Mouse (Mus musculus) embryonic fibroblast, embryonic 13.5 days (primary cell): ENCODE measurements around the gene Tspan12. TPM values are rescaled to one million over a fixed set of nuclear protein-coding genes. Genes with fewer than 3 reads are reported as not detected.

Source experiments
- H3K27ac ChIP-seq: 2 replicates; pipeline ENCODE4 v1.5.1; 2012; ENCODE audit warnings: low read length, control low read depth, inconsistent platforms; ENCODE audit not compliant: insufficient read depth
- H3K4me1 ChIP-seq: 2 replicates; pipeline ENCODE4 v1.6.1; 2011; ENCODE audit warnings: low read length; ENCODE audit not compliant: control insufficient read depth, insufficient read depth
- H3K4me3 ChIP-seq: 2 replicates; pipeline ENCODE4 v1.5.1; 2011; ENCODE audit warnings: mild to moderate bottlenecking, control low read depth, low read length; ENCODE audit not compliant: insufficient read depth
- CTCF ChIP-seq: IDR thresholded peaks from 2 replicates; pipeline ENCODE4 v1.5.1; 2011; ENCODE audit warnings: mild to moderate bottlenecking, control low read depth, low read length, moderate library complexity, borderline replicate concordance; ENCODE audit not compliant: insufficient read depth
- POLR2A ChIP-seq: IDR thresholded peaks from 2 replicates; pipeline ENCODE4 v1.6.1; 2011; ENCODE audit warnings: low read depth, mild to moderate bottlenecking, control low read depth, low read length, moderate library complexity
- polyA plus RNA-seq: library from polyadenylated mRNA; stranded (reverse); fragments of >200 nt; gene quantifications from 2 replicates; pipeline ENCODE4 v1.2.4, GENCODE M21; 2011; ENCODE audit warnings: low read depth; ENCODE audit not compliant: missing spikeins, insufficient read length

The Tspan12 gene
- polyA plus RNA-seq, 1 experiment, result 5.2 TPM

DNA sequence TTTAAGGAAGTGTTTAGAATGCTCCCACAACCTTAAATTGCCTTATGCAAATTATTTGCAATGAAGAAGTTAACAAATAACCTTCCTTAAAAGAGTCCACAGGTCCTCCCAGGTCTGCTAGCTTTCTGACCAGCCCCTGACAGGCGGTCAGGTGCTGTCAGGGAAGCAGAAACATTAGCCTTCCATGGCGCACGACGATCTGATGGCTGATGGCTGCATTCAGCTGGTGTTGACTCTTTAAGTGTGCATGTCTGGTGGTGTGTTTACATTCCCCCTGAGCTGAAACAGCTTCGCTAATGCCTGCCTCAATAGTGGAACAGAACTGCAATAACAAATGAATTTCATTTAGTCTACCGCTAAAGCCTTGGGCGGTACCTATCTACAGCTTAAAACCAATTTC lies 22.4 kb downstream of the Tspan12 start:
- no peak overlapping the region for H3K4me3 ChIP-seq
- no peaks in the 10 kb centered on the region for H3K4me1 ChIP-seq
- no peak overlapping the region for H3K27ac ChIP-seq
- TF ChIP-seq POLR2A, result no peak
- TF ChIP-seq CTCF, result no peak

DNA sequence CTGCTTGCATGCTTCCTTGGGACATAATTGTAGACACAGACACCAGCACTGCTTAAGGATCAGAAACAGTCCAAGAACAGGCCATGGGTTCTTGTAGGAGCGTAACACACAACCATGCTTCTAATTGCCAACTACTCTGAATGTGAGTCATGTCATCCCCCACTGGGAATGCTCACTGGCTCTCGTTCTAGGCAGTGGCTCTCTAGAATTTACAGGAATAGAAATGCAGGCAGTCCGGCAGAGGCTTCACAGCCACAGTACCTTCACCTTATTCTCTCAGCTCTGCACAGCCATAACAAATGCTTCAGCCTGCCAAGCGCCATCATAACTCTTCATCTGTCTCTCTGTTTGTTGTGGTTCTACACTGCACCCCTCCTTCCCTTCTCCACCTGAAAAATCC lies 23.9 kb downstream of the Tspan12 start:
- no peaks in the 10 kb centered on the region for H3K4me1 ChIP-seq
- H3K4me3 ChIP-seq, result no peak overlapping the region
- TF ChIP-seq POLR2A, result no peak
- H3K27ac ChIP-seq, result no peak overlapping the region

DNA sequence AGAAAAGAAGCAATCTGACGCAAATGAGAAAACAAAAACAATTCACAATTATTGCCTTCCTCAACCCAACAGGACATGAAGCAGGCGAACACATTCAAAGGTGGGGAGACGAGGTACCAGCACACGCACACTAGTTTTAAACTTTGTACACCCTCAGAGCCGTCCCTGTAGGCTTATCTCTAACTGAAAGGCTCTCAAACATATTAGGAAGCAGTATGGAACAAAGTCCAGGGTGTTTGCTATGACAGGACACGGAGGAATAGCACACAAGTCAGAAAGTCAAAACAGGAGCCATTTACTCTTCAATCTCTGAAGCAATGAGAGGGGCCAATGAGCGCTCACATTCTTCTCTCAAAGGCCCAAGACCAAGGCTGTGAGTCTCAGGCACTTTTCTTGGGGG lies 24.3 kb downstream of the Tspan12 start:
- TF ChIP-seq POLR2A (no peak), CTCF (no peak)
- H3K4me1 ChIP-seq, result no peaks in the 10 kb centered on the region
- no peak overlapping the region for H3K4me3 ChIP-seq
- H3K27ac ChIP-seq, result no peak overlapping the region

DNA sequence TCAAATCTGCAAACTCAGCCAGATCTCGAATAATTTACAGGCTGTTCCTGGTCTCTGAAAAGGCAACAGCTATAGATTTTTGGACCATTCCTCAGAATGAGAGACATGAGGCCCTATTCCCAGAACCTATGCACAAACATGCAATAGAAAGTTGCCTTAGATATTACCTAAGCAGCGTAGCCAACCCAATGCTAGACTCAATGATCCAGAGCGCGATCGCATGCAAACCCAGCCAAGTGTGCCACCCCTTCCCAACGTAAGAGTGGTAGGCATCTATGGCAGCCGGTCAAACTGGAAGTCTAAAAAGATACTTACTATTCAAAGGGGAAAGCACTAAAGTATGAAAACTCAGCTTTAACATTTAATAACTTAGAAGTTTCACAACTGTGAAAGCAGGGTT lies 28.6 kb downstream of the Tspan12 start:
- H3K27ac ChIP-seq, result no peak overlapping the region
- H3K4me3 ChIP-seq, result no peak overlapping the region
- TF ChIP-seq CTCF (no peak), POLR2A (no peak)
- no peaks in the 10 kb centered on the region for H3K4me1 ChIP-seq

DNA sequence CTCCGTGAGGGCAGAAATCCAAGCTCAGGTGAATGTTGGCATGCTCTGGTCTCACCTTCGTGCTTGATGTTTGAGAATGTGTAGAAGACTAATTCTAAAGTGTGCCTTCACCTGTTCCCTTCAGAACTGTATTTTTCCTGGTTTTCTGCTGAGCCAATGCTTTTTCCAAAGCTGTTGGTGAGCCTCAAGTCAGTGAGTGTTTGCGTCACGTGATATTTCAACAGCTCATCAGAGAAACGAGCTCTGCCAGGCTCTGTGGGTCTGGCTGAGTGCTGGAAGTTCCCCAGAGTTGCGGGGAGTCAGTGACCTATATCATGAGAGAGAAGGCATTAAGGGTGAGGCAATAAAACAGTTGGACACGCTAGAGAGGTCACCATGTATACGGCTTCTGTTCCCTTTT lies 29.0 kb downstream of the Tspan12 start:
- Histone ChIP-seq H3K27ac (no peak overlapping the region), H3K4me3 (no peak overlapping the region), H3K4me1 (no peaks in the 10 kb centered on the region)
- TF ChIP-seq CTCF (no peak), POLR2A (no peak)

DNA sequence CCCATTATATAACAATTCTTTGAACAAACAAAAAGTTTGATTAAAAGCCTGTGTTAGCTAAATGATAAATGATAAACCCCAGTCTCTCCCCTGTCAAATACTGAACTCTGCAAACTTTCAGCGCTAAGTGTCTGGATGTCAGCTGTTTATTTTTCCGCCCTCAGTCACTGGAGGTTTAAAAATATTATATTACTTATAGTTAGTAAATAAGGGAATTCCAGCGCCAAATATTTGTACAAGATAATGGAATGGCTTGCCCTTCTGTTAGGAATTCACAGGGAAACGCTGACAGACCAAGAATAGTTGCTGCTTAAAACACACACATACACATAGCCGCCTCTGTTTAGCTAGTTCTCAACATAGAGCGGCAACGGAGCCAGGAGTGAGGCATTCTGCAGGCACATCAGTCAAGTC lies 29.6 kb downstream of the Tspan12 start:
- no peak for TF ChIP-seq POLR2A
- TF ChIP-seq CTCF, result no peak
- no peak overlapping the region for H3K27ac ChIP-seq

DNA sequence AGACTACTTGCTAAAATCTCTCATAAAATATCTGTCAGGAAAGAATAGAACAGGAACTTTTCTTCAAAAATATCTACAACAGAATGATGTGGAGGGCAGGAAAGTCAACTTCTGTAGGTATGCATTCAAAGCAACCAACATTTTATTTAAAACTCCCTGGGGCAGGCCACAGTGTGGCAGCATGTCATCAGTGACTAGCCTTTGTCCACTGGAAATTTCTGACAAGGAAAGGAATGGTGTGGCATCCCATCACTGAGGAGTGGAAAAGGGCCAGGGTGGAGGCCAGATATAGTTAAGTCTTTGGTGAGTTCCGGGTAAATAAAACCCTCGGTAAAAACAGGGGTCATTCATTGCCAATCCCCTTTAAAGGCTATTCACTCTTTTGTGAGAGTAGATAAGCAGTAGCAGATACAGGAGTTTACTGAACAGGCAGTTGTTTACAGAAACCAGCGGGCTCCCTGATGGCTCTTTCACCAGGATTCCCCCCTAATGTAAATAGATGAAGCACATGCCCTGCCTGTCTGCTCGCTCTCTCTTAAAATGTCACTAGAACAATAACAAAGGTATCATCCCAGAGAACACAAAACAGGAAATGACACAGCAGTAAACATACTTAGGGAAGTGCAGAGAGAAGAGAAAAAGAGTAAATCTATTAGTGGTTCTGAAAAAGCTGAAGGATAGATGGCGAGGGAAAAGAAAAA lies 34.1 kb downstream of the Tspan12 start:
- Histone ChIP-seq H3K27ac (no peak overlapping the region), H3K4me1 (no peaks in the 10 kb centered on the region), H3K4me3 (no peak overlapping the region)
- TF ChIP-seq CTCF (no peak), POLR2A (no peak)

More for the DNA sequence above, 29.6 kb downstream of the Tspan12 start:
- no peaks in the 10 kb centered on the region for H3K4me1 ChIP-seq
- H3K4me3 ChIP-seq, result no peak overlapping the region

DNA sequence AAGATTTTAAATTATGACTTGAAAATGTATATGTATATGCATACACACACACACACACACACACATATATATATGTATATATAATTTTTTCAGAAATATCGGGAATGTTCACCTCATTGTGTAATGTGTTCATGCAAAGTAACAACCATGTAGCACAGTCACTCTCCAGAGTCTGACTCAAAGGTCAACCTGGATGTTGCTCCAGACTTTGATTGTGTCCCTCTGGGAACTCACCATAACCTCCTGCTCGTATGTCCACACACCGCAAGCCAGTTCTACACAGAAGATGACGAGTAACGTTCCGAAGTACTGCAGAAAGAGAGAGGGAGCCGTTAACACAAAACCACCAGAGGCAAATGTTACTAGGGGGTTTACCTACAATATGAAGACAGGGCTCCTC lies 46.3 kb downstream of the Tspan12 start:
- H3K4me3 ChIP-seq, result no peak overlapping the region
- TF ChIP-seq CTCF (no peak), POLR2A (no peak)
- no peak overlapping the region for H3K27ac ChIP-seq
- H3K4me1 ChIP-seq, result 0 out of 2 replicates have a peak, but pooled peaks cover 4% of the 10 kb centered on the region

DNA sequence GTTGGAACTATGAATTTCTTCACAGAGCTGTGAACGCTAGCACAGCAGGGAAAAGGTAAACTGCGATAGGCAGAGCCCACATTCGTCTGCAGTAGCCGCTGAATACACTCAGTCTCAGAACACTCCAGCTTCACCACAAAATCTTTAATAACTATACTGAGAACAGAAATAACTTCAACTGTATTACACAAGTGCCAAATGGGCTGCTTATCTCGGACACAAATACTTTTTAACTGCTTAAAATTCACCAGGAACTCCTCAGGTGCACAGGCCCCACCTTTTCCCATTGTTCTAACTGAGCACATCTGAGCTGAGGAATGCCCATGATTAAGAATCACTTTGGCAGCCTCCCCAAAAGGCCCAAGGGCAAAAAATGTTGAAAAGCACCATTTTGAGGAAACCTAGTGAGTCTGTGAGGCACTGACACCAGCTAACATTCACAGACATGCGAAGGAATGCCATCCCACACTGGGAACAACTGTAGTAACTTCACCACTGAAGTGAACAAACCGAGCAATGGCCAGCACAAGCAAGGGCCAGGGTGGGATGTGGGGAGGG lies 47.2 kb downstream of the Tspan12 start:
- Histone ChIP-seq H3K4me1 (0 out of 2 replicates have a peak, but pooled peaks cover 4% of the 10 kb centered on the region), H3K4me3 (no peak overlapping the region), H3K27ac (no peak overlapping the region)
- TF ChIP-seq POLR2A (no peak), CTCF (no peak)

DNA sequence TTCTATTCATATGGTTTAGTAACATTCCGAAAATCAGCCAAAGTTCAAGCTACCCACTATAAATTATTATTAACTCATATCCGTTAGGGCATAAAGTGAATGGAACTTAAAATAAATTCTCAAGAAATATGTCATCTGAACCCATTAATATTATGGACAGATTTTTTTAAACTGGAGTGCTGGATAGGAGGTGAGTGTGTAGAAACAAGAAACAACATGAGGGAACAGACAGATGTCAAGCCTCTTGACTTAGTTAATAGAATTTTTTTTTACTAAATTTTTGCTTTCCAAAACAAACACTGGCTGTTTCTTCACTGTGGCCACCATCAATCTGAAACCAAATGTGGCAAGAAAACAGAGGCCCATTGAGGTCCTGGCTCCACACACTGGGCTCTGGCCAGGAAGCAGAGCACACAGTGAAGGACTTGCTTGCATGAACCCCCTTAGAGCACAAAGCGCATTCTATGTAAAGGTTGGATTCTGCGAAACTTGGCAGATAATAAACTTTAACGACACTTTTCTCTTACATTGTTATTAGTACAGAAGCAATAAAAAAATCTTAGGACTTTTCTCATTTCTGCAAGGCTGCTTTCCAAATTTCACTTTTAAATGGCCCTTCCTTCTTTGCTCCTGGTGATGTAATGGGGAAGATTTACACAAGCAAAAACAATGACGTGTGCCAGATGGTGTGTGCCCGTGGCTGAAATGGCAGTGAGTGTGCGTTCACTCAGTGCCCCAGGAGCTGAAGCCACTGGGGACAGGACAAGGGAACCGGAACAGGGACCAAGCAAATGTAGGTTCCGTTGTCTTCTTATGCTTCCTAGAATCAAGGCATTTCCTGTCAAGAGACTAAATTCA lies 48.6 kb downstream of the Tspan12 start:
- Histone ChIP-seq H3K27ac (no peak overlapping the region), H3K4me3 (no peak overlapping the region), H3K4me1 (0 out of 2 replicates have a peak, but pooled peaks cover 4% of the 10 kb centered on the region)
- TF ChIP-seq POLR2A (no peak), CTCF (no peak)
